Mouse (Mus musculus) lung, adult 2 months (tissue): ENCODE measurements around the gene B230307C23Rik.
"Not testable (repeated sequence)": the region's sequence is repeated elsewhere in the genome, so short reads cannot be mapped to it uniquely, and the experiment has no call there.

ENCODE experiments used
- CTCF ChIP-seq: fragments of 200-500 bp; IDR thresholded peaks from 2 replicates; pipeline ENCODE4 v1.5.1; 2011; ENCODE audit warnings: mild to moderate bottlenecking, low read length, control low read depth; ENCODE audit not compliant: insufficient read depth
- POLR2A ChIP-seq: fragments of 200-500 bp; IDR thresholded peaks from 2 replicates; pipeline ENCODE4 v1.6.1; 2011; ENCODE audit warnings: low read depth, mild to moderate bottlenecking, control low read depth, low read length, borderline replicate concordance; ENCODE audit errors: extremely low read depth

GRCm38 (mm10) chr16:98081140-98081539, 84.0 kb downstream of the B230307C23Rik start:
- TF ChIP-seq CTCF, POLR2A: not testable (repeated sequence)
